Mouse (Mus musculus) retina, postnatal 1 day (tissue): ENCODE results near the gene Ccdc191.

ENCODE experiments used
- DNase-seq: peaks from one replicate; pipeline ENCODE4 v3.0.0-alpha.2; 2012

Ccdc191 gene

DNA sequence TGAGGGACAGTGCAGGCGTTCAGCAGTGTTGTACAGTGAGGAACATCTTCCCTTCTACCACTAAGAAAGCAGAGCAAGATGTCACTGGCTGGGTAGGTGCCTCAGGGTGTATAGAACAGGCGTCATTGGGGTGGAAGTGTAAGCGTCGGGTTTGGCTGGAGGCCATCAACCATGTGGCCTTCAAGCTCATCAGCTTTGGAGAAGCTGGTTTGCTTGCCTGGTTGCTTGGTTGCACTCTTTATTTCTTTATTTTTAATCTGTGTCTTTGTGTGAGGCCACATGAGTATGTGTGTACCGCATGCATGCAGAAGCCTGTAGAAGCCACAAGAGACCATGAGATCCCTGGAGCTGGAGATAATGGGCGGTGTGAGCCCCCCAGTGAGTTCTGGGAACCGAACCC lies 42.7 kb downstream of the Ccdc191 start:
- DNase-seq = no peak

DNA sequence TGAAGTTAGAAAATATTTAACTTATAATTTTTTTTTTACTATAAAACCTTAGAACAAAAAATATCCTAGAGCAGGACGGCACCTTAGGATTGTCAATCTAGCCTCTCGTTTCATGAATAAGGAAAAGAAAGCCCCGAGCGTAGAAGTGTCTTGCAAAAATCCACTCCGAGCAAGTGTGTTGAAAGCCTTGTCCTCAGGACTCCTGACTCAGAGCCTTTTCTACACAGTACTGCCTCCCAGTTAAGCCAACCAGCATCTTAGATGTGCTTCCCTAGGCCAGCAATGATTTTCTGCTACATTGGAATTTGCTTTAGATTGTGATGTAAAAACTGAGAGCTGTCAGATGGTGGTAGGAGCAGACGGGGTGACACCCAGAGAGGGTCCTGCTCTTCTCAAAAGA lies 43.4 kb downstream of the Ccdc191 start:
- DNase-seq = no peak

DNA sequence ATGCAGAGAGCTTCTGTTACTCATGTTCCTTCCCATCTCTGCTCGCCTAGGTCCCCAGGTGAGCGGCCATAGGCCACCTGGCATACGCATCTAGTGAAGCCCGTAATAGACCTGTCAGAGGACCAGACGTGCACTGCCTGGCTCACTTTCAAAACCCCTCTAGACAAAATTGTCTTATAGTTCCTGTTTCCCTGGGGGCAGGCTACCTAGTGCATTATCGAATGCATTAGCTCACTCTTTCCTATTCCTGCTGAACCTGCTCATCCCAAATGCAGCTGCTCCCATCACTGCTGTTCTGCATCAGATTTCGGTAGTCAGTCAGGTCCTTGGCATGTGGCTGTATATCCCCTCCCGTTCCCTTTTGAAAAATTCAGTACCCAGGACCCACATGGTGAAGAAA lies 45.3 kb downstream of the Ccdc191 start:
- no peak for DNase-seq

DNA sequence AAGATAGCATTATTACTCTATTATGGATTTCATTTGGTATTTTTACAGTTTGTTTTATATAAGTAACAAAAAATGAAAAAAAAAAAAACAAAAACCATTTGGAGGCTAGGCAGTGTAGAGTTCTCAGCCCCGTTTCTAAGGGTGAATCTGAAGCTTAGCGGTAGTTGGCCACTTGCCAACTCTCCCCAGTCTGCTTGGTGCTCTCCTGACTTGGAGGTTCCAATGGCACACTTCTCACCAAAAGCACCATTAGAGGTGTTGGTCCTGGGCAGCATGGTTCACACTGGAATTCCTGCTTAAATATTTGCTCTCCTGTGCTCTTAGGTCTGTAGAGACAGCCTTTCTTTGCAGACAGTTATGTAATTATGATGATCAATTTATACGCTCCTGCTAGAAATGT lies 45.8 kb downstream of the Ccdc191 start:
- peak; percentile 47 for DNase-seq

DNA sequence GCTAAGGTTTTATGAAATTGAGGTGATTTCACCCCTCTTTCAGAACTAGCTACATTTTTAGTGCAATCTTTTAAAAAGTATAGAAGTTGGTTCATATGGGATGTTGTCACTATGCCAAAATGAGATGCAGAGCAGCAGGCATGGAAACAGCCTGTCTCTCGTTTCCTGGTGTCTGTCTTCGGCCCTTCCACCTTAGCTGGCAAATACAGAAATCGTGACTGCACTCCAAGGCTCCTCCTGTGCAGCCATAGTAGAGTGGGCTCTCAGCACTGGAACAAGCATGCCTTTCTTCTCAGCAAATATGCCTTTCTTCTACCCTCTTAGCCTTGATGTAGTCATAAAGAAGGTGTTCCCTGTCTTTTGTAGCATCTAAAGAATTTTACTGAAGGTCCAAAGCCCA lies 46.3 kb downstream of the Ccdc191 start:
- DNase-seq = no peak

DNA sequence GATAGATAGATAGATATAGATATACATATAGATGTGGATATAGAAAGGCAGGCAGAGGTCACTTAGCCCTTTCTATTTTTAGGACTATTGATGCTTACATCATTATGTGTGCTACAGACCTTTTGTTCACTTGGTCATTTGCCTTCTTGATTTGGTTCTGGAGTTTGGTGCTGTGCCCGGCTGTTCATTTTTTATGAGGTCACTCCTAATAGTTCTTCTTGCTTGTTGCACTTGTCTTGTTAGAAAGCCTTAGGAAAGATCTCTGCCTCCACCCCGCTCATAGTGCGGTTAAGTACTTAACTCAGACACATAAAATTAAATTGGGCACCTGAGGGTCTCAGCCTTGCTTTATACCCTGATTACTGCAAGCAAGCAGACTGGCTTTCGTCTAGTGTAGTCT lies 51.2 kb downstream of the Ccdc191 start:
- no peak for DNase-seq

DNA sequence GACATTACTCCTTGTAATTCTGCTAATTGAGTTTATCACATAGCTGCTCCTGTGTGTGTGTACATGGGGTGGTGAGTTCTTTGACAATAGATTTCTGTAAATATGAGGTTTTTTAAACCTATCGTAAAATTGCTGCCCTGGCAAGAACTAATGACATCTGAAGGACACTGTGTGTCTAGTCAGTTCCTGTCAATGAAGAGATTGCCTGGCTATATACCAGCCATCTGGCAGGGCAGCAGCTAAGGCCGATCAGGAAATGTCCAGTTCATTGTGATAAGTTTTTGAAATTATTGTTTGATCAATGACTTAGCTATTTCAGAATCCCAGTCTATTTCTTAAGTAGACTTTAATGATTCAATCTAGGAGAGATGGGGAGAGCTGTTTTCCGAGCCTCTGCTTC lies 55.8 kb downstream of the Ccdc191 start:
- no peak for DNase-seq

DNA sequence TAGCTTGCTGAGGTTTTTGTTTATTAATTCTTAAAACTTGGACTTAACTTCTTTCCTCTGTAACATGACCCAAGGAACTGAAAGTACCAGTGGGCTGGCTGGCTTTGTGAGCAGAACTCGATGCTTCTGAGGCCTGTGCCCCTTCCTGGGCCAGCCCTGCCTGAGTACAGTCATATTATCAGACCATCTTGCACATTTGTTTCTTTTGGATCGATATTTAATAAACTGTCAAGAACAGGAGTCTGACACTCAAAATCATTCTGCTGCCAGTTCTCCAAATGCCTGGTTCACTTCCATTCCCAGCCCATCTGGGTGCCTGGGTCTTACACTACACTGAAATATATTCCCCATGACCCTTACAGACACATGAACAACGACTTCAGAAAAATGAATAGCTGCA lies 56.3 kb downstream of the Ccdc191 start:
- DNase-seq = no peak

DNA sequence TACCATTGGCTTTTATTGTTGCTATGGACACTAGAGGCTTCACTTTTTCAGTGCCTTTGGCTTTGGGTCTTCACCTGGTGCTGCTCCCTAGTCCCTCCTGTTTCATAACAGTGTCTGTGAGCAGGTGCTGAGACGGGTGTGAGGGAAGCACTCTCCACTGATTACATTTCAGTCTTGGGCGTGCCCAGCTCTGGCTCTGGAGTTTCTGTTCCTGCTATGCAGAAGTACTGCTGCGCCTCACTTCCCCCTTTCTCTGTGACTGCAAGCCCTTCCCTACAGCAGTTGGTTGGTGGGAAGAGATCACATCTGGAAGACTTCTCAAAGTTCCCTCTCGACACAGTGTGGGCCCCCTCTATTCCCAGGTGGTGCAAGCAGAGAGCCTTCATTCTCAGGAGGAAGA lies 62.0 kb downstream of the Ccdc191 start:
- no peak for DNase-seq

DNA sequence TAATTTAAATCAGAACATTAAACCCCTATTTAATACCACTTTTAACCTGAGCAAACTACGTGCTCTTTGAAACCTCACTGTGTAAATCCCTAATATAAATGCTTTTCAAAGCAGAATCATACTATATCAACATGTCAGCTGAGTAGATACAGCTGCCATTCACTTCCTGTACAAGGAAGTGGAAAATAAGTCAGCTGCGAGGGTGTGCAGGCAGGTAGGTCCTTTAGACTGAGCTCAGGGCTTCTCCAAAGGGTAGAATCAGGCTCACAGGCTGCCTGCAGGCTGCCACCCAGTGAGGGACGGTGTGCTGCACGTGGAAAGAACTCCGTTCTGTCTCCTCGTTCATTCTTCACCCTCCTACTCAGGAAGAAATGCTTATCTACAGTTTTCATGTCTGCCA lies 65.3 kb downstream of the Ccdc191 start:
- no peak for DNase-seq

DNA sequence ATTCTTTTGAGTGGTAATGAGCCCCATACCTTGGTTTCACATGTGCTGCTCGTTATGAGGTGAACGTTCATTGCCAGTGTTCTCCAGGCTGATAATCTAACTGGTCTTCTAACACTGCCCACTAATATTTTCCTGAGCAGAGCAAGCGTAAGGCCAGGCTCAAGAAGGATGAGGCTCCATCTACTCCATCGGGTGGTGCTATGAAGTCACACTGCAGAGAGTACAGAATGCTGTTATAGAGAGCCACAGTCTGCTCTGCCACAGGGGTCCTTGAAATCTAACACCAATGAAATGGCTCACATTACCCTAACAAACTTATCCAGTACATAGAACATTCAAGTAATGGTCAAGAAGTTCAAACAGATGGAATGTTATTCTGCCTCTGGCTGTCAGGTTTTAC lies 68.4 kb downstream of the Ccdc191 start:
- no peak for DNase-seq

DNA sequence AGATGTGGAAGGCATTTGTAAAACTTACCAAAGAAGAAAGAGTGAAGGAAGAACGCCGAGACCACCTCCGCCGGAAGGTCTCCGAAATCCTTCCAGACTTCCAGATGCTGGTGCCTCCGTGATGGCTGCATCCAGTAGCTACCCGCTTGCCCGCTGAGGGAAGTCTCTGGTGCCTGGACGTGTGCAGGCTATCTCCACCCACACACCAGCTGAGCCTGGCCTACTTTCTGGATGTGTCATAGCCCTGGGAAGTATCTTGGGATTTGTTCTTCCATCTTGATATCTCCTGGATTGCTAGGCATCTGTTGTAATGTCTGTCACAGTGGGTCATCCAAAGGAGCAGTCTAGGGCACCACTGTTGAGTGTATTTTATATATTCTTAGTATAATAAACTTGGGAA lies 73.7 kb downstream of the Ccdc191 start:
- no peak for DNase-seq

DNA sequence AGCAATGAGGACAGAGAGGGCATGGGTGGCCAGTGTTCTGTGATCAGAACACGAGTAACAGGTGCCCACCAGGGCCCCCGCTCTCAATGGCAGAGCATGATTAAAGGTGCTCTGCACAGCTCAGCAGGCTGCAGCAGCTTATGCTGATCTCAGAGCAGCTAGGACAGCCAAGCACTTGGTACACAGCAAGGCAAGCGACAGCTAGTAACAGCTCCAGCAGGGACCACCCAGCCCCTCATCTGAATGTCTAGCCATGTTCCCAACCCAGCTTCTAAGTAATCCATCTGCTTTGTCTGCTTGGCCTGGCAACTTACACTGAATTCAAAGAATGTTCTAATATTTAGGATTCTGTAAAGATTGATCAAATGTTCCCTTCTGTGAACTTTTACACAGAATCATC lies 74.2 kb downstream of the Ccdc191 start:
- DNase-seq = no peak

DNA sequence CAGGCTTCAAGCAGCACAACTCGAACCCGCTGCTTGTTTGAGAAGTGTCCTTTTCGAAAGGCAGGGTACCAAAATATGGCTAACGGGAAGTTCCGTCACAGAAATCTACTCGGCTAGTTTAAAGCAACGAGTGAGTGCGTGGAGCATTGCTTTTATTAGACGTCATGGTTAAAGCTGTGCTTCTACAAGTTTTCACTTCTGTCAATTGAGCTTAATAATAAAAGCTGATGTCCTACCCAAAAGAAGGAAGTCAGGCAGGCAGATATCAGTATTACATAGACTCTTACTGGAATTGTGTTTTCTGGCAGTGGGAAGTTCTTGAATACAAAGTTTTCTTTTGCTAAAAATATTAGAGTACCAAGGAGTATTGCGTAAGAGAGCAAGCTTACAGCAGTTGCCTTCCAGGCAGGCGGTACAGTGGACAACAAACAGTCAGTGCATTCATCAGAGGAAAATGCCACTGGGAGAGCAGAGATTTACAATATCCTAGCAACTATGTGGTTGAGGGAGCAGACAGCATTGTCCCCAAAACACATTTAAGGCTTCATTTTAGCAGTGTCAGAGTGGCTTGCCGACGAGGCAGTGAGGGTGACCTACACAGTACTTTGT lies 76.3 kb downstream of the Ccdc191 start:
- no peak for DNase-seq

DNA sequence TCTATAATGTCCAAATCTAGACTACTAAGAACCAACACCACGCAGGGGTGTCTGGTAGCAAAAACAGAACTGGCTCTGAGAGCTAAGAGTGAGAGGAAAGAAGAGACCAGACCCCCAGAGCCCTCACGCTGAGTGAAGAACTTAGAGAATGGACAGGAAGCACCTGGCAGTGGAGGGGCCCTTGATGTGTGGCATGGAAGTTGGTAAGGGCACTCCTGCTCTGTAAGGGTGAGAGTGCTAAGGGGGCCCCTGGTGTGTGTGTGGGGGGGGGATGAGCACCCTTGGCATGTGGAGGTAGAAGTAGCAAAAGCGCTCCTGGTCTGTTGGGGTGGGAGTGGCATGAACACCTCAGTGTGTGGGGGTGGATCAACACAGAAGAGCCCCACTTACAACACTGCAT lies 80.8 kb downstream of the Ccdc191 start:
- DNase-seq = no peak

DNA sequence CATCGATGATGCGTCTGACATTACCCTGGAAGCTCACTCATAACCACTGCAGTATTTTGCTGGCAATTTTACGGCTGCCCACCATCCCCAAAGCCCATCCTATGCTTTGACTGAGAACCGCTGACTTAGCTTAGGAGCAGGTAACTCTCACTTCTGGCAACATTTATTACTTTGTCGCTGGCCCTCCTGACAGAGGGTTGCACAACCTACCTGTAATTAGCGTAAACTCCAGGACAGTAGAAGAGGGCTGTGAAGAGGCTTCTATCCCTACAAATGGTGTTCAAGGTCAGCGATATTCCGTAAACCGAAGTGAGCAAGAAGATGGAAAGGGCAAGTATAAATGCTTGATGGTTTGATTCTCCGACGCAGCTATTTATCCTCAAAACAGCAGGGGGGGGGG lies 81.6 kb downstream of the Ccdc191 start:
- DNase-seq = no peak

DNA sequence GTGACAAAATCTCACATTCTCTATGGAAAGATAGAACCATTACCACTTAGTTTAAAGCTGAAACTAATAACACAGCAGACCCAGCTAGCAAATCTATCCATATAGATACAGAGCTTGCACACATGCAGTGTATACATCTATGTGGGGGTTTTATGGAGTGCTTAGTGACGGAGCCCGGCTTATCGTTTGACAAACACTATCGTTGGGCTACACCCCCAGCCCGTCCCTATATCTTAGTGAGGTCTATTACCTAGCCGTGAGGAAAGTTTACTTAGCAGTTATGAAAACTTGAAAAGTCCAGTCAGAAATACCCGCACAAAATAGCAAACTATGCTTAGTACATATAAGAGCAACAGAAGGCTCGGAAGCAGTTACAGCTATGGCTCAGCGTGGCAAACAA lies 82.1 kb downstream of the Ccdc191 start:
- DNase-seq = no peak

DNA sequence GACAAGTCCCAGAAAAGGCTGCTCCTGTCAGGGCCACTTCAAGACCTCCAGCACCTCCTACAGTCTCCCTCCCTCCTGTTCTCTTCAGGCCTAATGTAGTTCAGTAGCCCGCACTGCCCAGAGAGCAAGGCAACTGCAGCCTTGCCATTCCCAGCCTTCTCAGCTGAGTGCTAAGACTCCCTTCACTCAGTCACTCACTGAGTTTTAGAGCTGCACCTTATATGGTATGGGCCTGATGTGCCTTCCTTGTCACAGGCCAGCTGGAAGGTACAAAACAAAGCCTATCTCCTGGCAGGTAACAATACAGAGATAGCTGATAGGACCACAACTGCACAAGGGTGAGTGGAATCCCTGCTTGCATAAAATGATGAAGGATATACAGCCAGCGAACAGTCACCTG lies 82.8 kb downstream of the Ccdc191 start:
- no peak for DNase-seq

DNA sequence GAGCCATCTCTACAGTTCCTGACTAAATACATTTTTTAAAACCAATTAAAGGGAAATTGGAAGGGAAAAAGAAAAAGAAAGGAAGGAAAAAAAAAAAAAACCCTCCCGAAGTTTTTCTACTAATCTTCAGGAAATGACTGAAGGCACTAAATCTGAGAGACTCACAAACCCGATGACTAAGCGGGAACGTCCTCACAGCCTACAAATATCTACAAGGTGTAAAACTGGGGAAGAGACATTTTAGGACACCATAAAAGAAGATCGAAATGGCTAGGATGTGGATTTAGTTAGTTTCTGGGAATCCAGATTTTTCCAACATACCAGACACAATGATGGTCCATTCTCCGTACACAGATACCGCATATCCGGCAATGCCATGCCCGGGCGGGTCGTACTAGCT lies 83.5 kb downstream of the Ccdc191 start:
- DNase-seq = no peak

DNA sequence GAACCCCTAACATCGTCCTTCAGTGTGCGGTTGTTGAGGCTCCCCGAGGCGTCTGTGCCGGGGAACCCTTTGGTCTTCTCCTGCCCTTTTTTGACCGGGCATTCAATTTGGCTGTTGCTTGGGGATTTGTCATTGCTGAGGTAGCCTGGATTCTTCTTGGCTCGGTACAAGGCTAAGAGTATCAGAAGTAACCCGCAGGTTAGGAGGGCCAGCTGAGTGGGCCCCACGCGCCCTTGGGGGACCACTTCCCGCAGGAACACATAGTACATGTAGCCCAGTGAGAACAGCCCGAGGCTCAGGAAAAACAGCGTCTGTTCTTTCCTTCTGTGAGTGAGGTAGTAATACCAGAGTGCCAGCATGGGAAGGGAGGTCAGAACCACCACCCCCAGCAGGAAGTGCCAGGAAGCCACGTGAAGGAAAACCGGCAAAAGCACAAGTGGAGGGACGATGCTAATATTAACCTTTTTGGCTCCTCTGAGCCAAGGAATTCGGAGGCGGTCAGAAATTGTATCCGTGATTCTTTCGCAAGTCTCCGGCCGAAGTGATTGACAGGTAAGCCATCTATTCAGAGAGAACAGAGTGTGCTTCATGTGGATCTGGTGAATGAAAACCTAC lies 84.1 kb downstream of the Ccdc191 start:
- no peak for DNase-seq

DNA sequence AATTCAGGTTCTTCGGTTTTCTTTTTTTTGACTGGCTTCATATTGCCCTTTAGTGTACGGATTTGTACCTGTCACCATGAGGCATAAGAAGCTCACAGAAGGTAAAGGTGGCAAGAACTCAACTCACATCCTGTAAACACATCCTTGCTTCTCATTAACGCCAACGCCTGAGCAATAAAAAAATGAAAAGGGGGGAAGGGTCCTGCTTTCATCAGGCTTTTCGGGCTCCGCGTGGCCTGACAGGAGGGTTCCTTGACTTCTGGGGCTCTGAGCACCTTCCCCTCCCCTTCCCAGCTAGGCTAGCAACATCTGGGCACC lies 89.4 kb downstream of the Ccdc191 start:
- no peak for DNase-seq

DNA sequence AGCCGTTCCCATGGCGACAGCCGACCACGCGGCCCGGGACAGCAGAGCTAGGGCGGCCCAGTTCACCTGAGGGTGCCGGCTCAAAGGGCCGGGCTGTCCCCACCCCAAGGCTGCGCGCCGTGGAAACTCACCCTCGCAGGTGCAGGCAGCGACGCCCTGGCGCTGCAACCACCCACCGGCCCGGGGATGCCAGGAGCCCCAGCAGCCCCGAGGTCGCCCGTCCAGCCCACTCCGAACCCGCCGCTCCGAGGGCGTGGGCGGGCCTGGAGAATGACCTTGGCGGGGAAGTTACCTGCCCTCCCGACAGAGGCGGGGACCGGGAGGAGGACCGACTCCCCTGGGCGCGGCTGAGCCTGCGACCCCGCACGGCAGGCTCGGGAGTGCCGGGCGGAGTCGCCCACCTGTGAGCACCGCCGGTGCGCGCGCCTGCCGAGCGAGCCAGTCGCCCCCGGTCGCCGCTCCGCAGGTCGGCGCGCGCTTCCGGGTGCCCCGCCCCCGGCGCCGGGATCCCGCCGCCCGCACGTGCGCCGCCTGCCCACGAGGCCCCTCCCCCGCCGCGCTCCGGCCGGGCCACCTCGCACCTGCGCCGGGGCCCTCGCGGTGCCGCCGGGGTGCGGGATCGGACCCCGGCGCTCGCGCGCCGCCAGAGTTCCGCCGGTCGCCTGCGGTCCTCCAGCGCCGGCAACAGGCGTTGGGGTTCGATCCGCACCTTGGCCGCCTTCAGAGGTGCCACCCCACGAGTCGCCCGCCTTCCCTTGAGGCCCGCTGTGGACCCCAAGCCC lies 89.9 kb downstream of the Ccdc191 start, which contains the start of gene Zdhhc23:
Gene Zdhhc23, minus strand, starts transcription at position 464 of the 782 bp plus-strand sequence.
- DNase-seq = peak; percentile 57

DNA sequence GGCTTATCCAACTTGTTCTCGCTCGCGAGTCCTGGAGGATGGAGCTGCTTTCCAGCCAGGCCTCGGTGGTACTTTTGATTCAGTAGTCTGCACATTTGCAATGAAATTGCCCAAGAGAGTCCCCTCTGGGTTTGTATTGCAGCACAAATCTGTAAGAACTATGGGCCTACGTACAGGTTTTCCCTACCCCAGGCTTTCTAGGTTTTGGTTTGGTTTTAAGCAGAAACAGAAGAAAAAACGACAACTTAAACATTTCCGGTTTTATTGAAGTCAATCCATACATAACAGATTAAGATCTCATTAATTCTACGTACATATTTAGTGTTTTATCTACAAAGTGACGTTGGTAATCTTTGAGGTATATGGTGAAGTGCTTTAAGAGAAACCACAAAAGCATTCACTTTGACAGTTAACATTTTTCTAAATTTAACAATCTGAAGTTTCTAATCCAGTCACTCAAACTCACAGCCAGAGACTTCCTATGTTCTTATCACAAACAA lies 90.6 kb downstream of the Ccdc191 start:
- DNase-seq = no peak

DNA sequence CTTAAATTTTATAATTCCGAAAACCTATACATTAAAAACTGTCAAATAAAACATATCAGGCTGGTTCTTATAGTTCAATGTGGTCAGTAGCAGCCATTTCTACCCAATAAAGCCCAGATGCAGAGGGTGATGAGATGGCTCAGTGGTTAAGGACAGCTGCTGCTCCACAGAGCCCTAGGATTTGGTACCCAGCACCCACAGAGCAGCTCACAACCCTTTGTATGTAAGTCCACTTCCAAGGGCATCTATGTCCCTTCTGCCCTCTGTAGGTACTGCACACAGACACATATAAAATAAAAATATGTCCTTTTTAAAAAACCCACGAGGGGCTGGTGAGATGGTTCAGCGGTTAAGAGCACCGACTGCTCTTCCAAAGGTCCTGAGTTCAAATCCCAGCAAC lies 96.7 kb downstream of the Ccdc191 start:
- DNase-seq = no peak

DNA sequence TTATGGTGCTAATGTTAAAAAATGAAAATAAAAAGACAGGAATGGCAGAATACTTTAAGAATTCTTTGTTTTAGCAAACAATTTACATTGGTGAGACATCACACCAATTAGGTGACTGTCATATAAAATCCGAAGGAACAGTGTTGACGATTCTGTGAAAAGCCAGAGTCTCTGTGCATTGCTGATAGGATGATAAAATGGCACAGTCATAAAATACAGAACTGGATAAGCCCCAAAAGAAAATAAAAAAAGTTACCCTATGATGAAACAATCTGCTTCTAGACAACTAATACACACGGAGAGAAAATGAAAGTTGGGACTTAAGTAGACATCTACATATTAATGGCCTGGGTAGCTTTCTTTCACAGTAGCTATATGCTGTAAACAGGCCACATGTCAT lies 105.0 kb downstream of the Ccdc191 start:
- DNase-seq = no peak
